ENCODE assay signal across 16 mouse cellular contexts in genomic region chr1:57741740-57742139, GRCm38 (mm10). TPM values are rescaled to one million over a fixed set of nuclear protein-coding genes. Genes with fewer than 3 reads are reported as not detected.
DNase-seq lines count a peak whose midpoint lies in the region; ATAC-seq and TF ChIP-seq lines count a peak whose summit lies in the region.
"Had no signal": no experiment of that assay in that cellular context is flagged by ENCODE, and none has a peak within 500 bp of the region (broad histone marks: within the 10 kb centered on the region; RNA-seq: fewer than 3 reads in every experiment).

No protein-coding gene starts in this region.

- H3K4me1 ChIP-seq in forebrain, postnatal 0 days (ENCODE audit: insufficient read depth) = no peaks in the 10 kb centered on the region
- H3K4me1 ChIP-seq in forebrain, embryonic 11.5 days (replicated peaks; ENCODE audit: control insufficient read depth, insufficient read depth, low read length) = no peaks in the 10 kb centered on the region
- H3K4me1 ChIP-seq in lung, embryonic 14.5 days (ENCODE audit: insufficient read depth) = peaks cover 3% of the 10 kb centered on the region; the same call in 1 of the 2 replicates
- H3K4me1 ChIP-seq in kidney, adult 2 months (ENCODE audit: control insufficient read depth, insufficient read depth, low read length) = peaks cover 9% of the 10 kb centered on the region
- H3K4me1 ChIP-seq: neural tube, embryonic 13.5 days had no signal

- H3K9ac ChIP-seq in forebrain, postnatal 0 days = no peak overlapping the region
- no peak overlapping the region for H3K9ac ChIP-seq in forebrain, embryonic 11.5 days (ENCODE audit: low read length)
- no peak overlapping the region for H3K9ac ChIP-seq in lung, embryonic 14.5 days
- H3K9ac ChIP-seq: embryonic facial prominence, embryonic 13.5 days; limb, embryonic 15.5 days; neural tube, embryonic 13.5 days had no signal

- H3K36me3 ChIP-seq in forebrain, postnatal 0 days (ENCODE audit: insufficient read depth) = no peaks in the 10 kb centered on the region
- H3K36me3 ChIP-seq in forebrain, embryonic 11.5 days (ENCODE audit: control insufficient read depth, insufficient read depth, low read length) = no peaks in the 10 kb centered on the region
- no peaks in the 10 kb centered on the region for H3K36me3 ChIP-seq in lung, embryonic 14.5 days (ENCODE audit: insufficient read depth)
- no peaks in the 10 kb centered on the region for H3K36me3 ChIP-seq in kidney, adult 2 months (ENCODE audit: control insufficient read depth, insufficient read depth, low read length)
- H3K36me3 ChIP-seq: embryonic facial prominence, embryonic 13.5 days; G1E; limb, embryonic 15.5 days; neural tube, embryonic 13.5 days had no signal

- ATAC-seq in forebrain, postnatal 0 days = peak; percentile 10; the same call in 1 of the 2 replicates
- no peak for ATAC-seq in forebrain, embryonic 11.5 days (replicated peaks; ENCODE audit: low FRiP score)
- ATAC-seq in lung, embryonic 14.5 days (ENCODE audit: insufficient read depth) = peak; percentile 62; the same call in 1 of the 2 replicates
- ATAC-seq: forebrain, embryonic 14.5 days had no signal

- WGBS in forebrain, postnatal 0 days = 79% methylated on average over 8 of the region's 8 CpGs
- WGBS in forebrain, embryonic 11.5 days = 91% methylated on average over 8 of the region's 8 CpGs
- WGBS in lung, embryonic 14.5 days = 55% methylated on average over 8 of the region's 8 CpGs
- WGBS in kidney, adult 2 months = 36% methylated on average over 8 of the region's 8 CpGs

- H3K27me3 ChIP-seq in forebrain, postnatal 0 days (ENCODE audit: insufficient read depth, low read length) = no peaks in the 10 kb centered on the region
- H3K27me3 ChIP-seq in forebrain, embryonic 11.5 days (ENCODE audit: control insufficient read depth, insufficient read depth, low read length) = no peaks in the 10 kb centered on the region
- no peaks in the 10 kb centered on the region for H3K27me3 ChIP-seq in lung, embryonic 14.5 days (ENCODE audit: insufficient read depth, low read length)
- no peaks in the 10 kb centered on the region; the same call in 1 of the 2 replicates for H3K27me3 ChIP-seq in kidney, adult 2 months (replicated peaks; ENCODE audit: control insufficient read depth, insufficient read depth, low read length)
- H3K27me3 ChIP-seq: embryonic facial prominence, embryonic 13.5 days; limb, embryonic 15.5 days; neural tube, embryonic 13.5 days had no signal

- no peak overlapping the region for H3K4me2 ChIP-seq in forebrain, postnatal 0 days (ENCODE audit: low read depth)
- no peak overlapping the region for H3K4me2 ChIP-seq in forebrain, embryonic 11.5 days (ENCODE audit: low read depth, low read length, severe bottlenecking)
- no peak overlapping the region for H3K4me2 ChIP-seq in lung, embryonic 14.5 days
- H3K4me2 ChIP-seq: embryonic facial prominence, embryonic 13.5 days; limb, embryonic 15.5 days; neural tube, embryonic 13.5 days had no signal

- no peak for TF ChIP-seq POLR2A in kidney, adult 2 months (IDR thresholded peaks at IDR 0.05; ENCODE audit: low read depth, low read length)

- no peaks in the 10 kb centered on the region for H3K9me3 ChIP-seq in forebrain, postnatal 0 days (ENCODE audit: low read length)
- H3K9me3 ChIP-seq in forebrain, embryonic 11.5 days (ENCODE audit: control insufficient read depth, low read length) = no peaks in the 10 kb centered on the region
- no peaks in the 10 kb centered on the region for H3K9me3 ChIP-seq in lung, embryonic 14.5 days (ENCODE audit: low read depth, low read length)
- H3K9me3 ChIP-seq: embryonic facial prominence, embryonic 13.5 days; G1E; limb, embryonic 15.5 days; neural tube, embryonic 13.5 days had no signal

- TF ChIP-seq CTCF in forebrain, postnatal 0 days (IDR thresholded peaks at IDR 0.05; ENCODE audit: low read depth) = no peak
- TF ChIP-seq CTCF in lung, embryonic 14.5 days (IDR thresholded peaks at IDR 0.05; ENCODE audit: low read depth) = no peak
- TF ChIP-seq CTCF in kidney, adult 2 months (conservative IDR thresholded peaks at IDR 0.05; ENCODE audit: insufficient read depth, insufficient read length, low read depth, low read length) = no peak
- TF ChIP-seq CTCF in layer of hippocampus, adult 2 months (conservative IDR thresholded peaks at IDR 0.05) = no peak

- no peak overlapping the region for H3K27ac ChIP-seq in forebrain, postnatal 0 days (ENCODE audit: low read depth, low read length)
- no peak overlapping the region for H3K27ac ChIP-seq in forebrain, embryonic 11.5 days (ENCODE audit: low read depth, low read length)
- H3K27ac ChIP-seq in lung, embryonic 14.5 days (ENCODE audit: low read depth) = no peak overlapping the region
- H3K27ac ChIP-seq in kidney, adult 2 months (ENCODE audit: insufficient read depth, low read depth, low read length) = no peak overlapping the region
- no peak overlapping the region for H3K27ac ChIP-seq in layer of hippocampus, adult 2 months
- H3K27ac ChIP-seq: embryonic facial prominence, embryonic 13.5 days; limb, embryonic 15.5 days; neural tube, embryonic 13.5 days had no signal

- H3K4me3 ChIP-seq in forebrain, postnatal 0 days (ENCODE audit: low read depth, low read length) = no peak overlapping the region
- no peak overlapping the region for H3K4me3 ChIP-seq in forebrain, embryonic 11.5 days (ENCODE audit: low read depth, low read length)
- no peak overlapping the region for H3K4me3 ChIP-seq in lung, embryonic 14.5 days (ENCODE audit: low read depth, low read length)
- no peak overlapping the region for H3K4me3 ChIP-seq in kidney, adult 2 months (ENCODE audit: insufficient read depth, low read depth, low read length)
- H3K4me3 ChIP-seq in layer of hippocampus, adult 2 months = no peak overlapping the region
- H3K4me3 ChIP-seq: embryonic facial prominence, embryonic 13.5 days; limb, embryonic 15.5 days; neural tube, embryonic 13.5 days had no signal

- DNase-seq in forebrain, postnatal 0 days = peak; percentile 10
- DNase-seq in forebrain, embryonic 11.5 days (ENCODE audit: low spot score) = no peak
- peak; percentile 67 for DNase-seq in lung, embryonic 14.5 days
- DNase-seq in lung, postnatal 36 days = no peak
- DNase-seq in kidney, adult 2 months = peak; percentile 57
- DNase-seq in lung, postnatal 14 days = peak; percentile 5
- no peak for DNase-seq in thymus, postnatal 4 days
- DNase-seq in layer of hippocampus, adult 2 months (ENCODE audit: low spot score in 2 of 2) = no peak
- DNase-seq: cerebellum, adult 9-11 months; layer of hippocampus, postnatal 36 days; thymus, adult 2 months had no signal

RNA-seq across cellular contexts. Expression of gene Spats2l, which starts 32.2 kb away (rescaled TPM):
- 26.7 and 35.8 TPM in 2 replicates for total RNA-seq in forebrain, postnatal 0 days (2014; rRNA removed)
- polyA plus RNA-seq in forebrain, postnatal 0 days (2015; fragmentation: Nextera tagmentation; extraction: Ambion mirVana) = 40.0 and 52.3 TPM in 2 replicates
- 37.3 and 37.5 TPM in 2 replicates for polyA plus RNA-seq in forebrain, embryonic 11.5 days (2014; fragmentation: Nextera tagmentation; extraction: Ambion mirVana)
- 81.2 and 81.9 TPM in 2 replicates for polyA plus RNA-seq in lung, embryonic 14.5 days (2014; fragmentation: Nextera tagmentation; extraction: Ambion mirVana)
- 6.9 and 8.0 TPM in 2 replicates for polyA plus RNA-seq in kidney, adult 2 months (2012; rRNA removed)
- total RNA-seq in layer of hippocampus, adult 2 months (2021) = 10 to 100 TPM; 19.6 to 21.6 TPM
- polyA plus RNA-seq: G1E had no signal

Comparison
In these comparisons a context has a peak if more than half of its experiments do, and no peak if none do; other contexts are left out.
1. DNase-seq: peak in forebrain, postnatal 0 days (single experiment), lung, embryonic 14.5 days (single experiment), kidney, adult 2 months (single experiment) and lung, postnatal 14 days (single experiment); none in forebrain, embryonic 11.5 days (single experiment), lung, postnatal 36 days (single experiment), thymus, postnatal 4 days (single experiment) and layer of hippocampus, adult 2 months (0 of 2).